Mouse (Mus musculus): ENCODE results near the gene Tmem184b. TPM values are rescaled to one million over a fixed set of nuclear protein-coding genes. Genes with fewer than 3 reads are reported as not detected.
A peak's percentile ranks its signal among the peaks of the same experiment; 100 is the strongest.

Gene Tmem184b
- polyA plus RNA-seq (2015; fragmentation: Nextera tagmentation; extraction: Ambion mirVana): 42.4 and 54.9 TPM in 2 replicates

- Histone ChIP-seq H3K36me3 (ENCODE audit: control insufficient read depth, insufficient read depth, low read length) (no peaks in the 10 kb centered on the region), H3K9ac (ENCODE audit: low read depth, low read length) (peak within 1 kb of the TSS; percentile 98), H3K9me3 (ENCODE audit: control insufficient read depth, low read length) (no peaks in the 10 kb centered on the region), H3K4me1 (ENCODE audit: control insufficient read depth, insufficient read depth, low read depth, low read length) (peaks cover 37% of the 10 kb centered on the region), H3K4me3 (ENCODE audit: low read length) (peak within 1 kb of the TSS; percentile 98), H3K27ac (ENCODE audit: low read depth, low read length) (peak within 1 kb of the TSS; percentile 81), H3K4me2 (ENCODE audit: low read length) (peak within 1 kb of the TSS; percentile 84), H3K27me3 (replicated peaks; ENCODE audit: control insufficient read depth, insufficient read depth, low read length) (no peaks in the 10 kb centered on the region)
- under 1% methylated on average over 77 of the region's 90 CpGs for WGBS
- ATAC-seq: peak; percentile 91
Measured at GRCm38 (mm10) chr15:79402836-79403762, at the start of gene Tmem184b. TSS of gene Tmem184b (minus strand) at chr15:79403569.

GRCm38 (mm10) chr15:79448041-79448440, 44.7 kb upstream of the Tmem184b start:
- 93% methylated on average over 3 of the region's 3 CpGs for WGBS

GRCm38 (mm10) chr15:79445786-79446654, 42.7 kb upstream of the Tmem184b start:
- no peaks in the 10 kb centered on the region for H3K9me3 ChIP-seq (ENCODE audit: control insufficient read depth, low read length)
- H3K36me3 ChIP-seq (ENCODE audit: control insufficient read depth, insufficient read depth, low read length): no peaks in the 10 kb centered on the region
- no peaks in the 10 kb centered on the region for H3K27me3 ChIP-seq (replicated peaks; ENCODE audit: control insufficient read depth, insufficient read depth, low read length)
- peaks cover 7% of the 10 kb centered on the region; the same call in 1 of the 2 replicates for H3K4me1 ChIP-seq (ENCODE audit: control insufficient read depth, insufficient read depth, low read depth, low read length)
- no peak overlapping the region for H3K9ac ChIP-seq (ENCODE audit: low read depth, low read length)
- 81% methylated on average over 8 of the region's 8 CpGs for WGBS
- no peak for ATAC-seq
- H3K4me2 ChIP-seq (ENCODE audit: low read length): no peak overlapping the region
- no peak overlapping the region for H3K4me3 ChIP-seq (ENCODE audit: low read length)
- no peak overlapping the region for H3K27ac ChIP-seq (ENCODE audit: low read depth, low read length)

More at GRCm38 (mm10) chr15:79448041-79448440, 44.7 kb upstream of the Tmem184b start:
- Histone ChIP-seq H3K9ac (ENCODE audit: low read depth, low read length) (no peak overlapping the region), H3K36me3 (ENCODE audit: control insufficient read depth, insufficient read depth, low read length) (no peaks in the 10 kb centered on the region), H3K4me1 (ENCODE audit: control insufficient read depth, insufficient read depth, low read depth, low read length) (no peaks in the 10 kb centered on the region), H3K4me2 (ENCODE audit: low read length) (no peak overlapping the region), H3K9me3 (ENCODE audit: control insufficient read depth, low read length) (no peaks in the 10 kb centered on the region), H3K4me3 (ENCODE audit: low read length) (no peak overlapping the region), H3K27me3 (replicated peaks; ENCODE audit: control insufficient read depth, insufficient read depth, low read length) (no peaks in the 10 kb centered on the region), H3K27ac (ENCODE audit: low read depth, low read length) (no peak overlapping the region)
- ATAC-seq: no peak

GRCm38 (mm10) chr15:79443856-79444410, 40.6 kb upstream of the Tmem184b start:
- ATAC-seq: no peak
- Histone ChIP-seq H3K9ac (ENCODE audit: low read depth, low read length) (no peak overlapping the region), H3K27ac (ENCODE audit: low read depth, low read length) (no peak overlapping the region), H3K27me3 (replicated peaks; ENCODE audit: control insufficient read depth, insufficient read depth, low read length) (no peaks in the 10 kb centered on the region), H3K9me3 (ENCODE audit: control insufficient read depth, low read length) (no peaks in the 10 kb centered on the region), H3K36me3 (ENCODE audit: control insufficient read depth, insufficient read depth, low read length) (no peaks in the 10 kb centered on the region), H3K4me2 (ENCODE audit: low read length) (no peak overlapping the region), H3K4me3 (ENCODE audit: low read length) (no peak overlapping the region), H3K4me1 (ENCODE audit: control insufficient read depth, insufficient read depth, low read depth, low read length) (peaks cover 25% of the 10 kb centered on the region)
- 68% methylated on average over 7 of the region's 7 CpGs for WGBS

- no peaks in the 10 kb centered on the region for H3K9me3 ChIP-seq (ENCODE audit: control insufficient read depth, low read length)
- H3K9ac ChIP-seq (ENCODE audit: low read depth, low read length): 0 out of 2 replicates have a peak overlapping the region, but pooled peaks have one; percentile 4
- H3K27ac ChIP-seq (ENCODE audit: low read depth, low read length): no peak overlapping the region
- no peak overlapping the region for H3K4me2 ChIP-seq (ENCODE audit: low read length)
- 80% methylated on average over 9 of the region's 9 CpGs for WGBS
- H3K36me3 ChIP-seq (ENCODE audit: control insufficient read depth, insufficient read depth, low read length): peaks cover under 1% of the 10 kb centered on the region; the same call in 1 of the 2 replicates
- H3K4me1 ChIP-seq (ENCODE audit: control insufficient read depth, insufficient read depth, low read depth, low read length): peaks cover 34% of the 10 kb centered on the region
- H3K27me3 ChIP-seq (replicated peaks; ENCODE audit: control insufficient read depth, insufficient read depth, low read length): no peaks in the 10 kb centered on the region
- H3K4me3 ChIP-seq (ENCODE audit: low read length): no peak overlapping the region
- no peak for ATAC-seq
Measured at GRCm38 (mm10) chr15:79442961-79443518, 39.7 kb upstream of the Tmem184b start.

- peaks cover 6% of the 10 kb centered on the region for H3K36me3 ChIP-seq (ENCODE audit: control insufficient read depth, insufficient read depth, low read length)
- H3K27me3 ChIP-seq (replicated peaks; ENCODE audit: control insufficient read depth, insufficient read depth, low read length): no peaks in the 10 kb centered on the region
- ATAC-seq: peak; percentile 7; the same call in 1 of the 2 replicates
- WGBS: 2% methylated on average over 6 of the region's 6 CpGs
- H3K4me2 ChIP-seq (ENCODE audit: low read length): peak overlapping the region; percentile 92
- H3K4me1 ChIP-seq (ENCODE audit: control insufficient read depth, insufficient read depth, low read depth, low read length): peaks cover 41% of the 10 kb centered on the region
- peak overlapping the region; percentile 94 for H3K4me3 ChIP-seq (ENCODE audit: low read length)
- H3K27ac ChIP-seq (ENCODE audit: low read depth, low read length): peak overlapping the region; percentile 95
- no peaks in the 10 kb centered on the region for H3K9me3 ChIP-seq (ENCODE audit: control insufficient read depth, low read length)
- peak overlapping the region; percentile 99 for H3K9ac ChIP-seq (ENCODE audit: low read depth, low read length)
Measured at GRCm38 (mm10) chr15:79442257-79442611, 38.9 kb upstream of the Tmem184b start.

GRCm38 (mm10) chr15:79441331-79442256, 38.2 kb upstream of the Tmem184b start:
- Histone ChIP-seq H3K27me3 (replicated peaks; ENCODE audit: control insufficient read depth, insufficient read depth, low read length) (no peaks in the 10 kb centered on the region), H3K4me3 (ENCODE audit: low read length) (peak overlapping the region; percentile 94), H3K27ac (ENCODE audit: low read depth, low read length) (peak overlapping the region; percentile 95), H3K9ac (ENCODE audit: low read depth, low read length) (peak overlapping the region; percentile 99), H3K9me3 (ENCODE audit: control insufficient read depth, low read length) (no peaks in the 10 kb centered on the region), H3K36me3 (ENCODE audit: control insufficient read depth, insufficient read depth, low read length) (peaks cover 7% of the 10 kb centered on the region), H3K4me2 (ENCODE audit: low read length) (peak overlapping the region; percentile 92), H3K4me1 (ENCODE audit: control insufficient read depth, insufficient read depth, low read depth, low read length) (peaks cover 48% of the 10 kb centered on the region)
- WGBS: under 1% methylated on average over 66 of the region's 107 CpGs
- peak; percentile 74 for ATAC-seq

Data from hindbrain, embryonic 16.5 days (tissue).